Mouse (Mus musculus): ENCODE measurements around the gene Tut4. TPM values are rescaled to one million over a fixed set of nuclear protein-coding genes. Genes with fewer than 3 reads are reported as not detected.

The Tut4 gene
- 10 to 100 TPM; 42.2 to 42.6 TPM for total RNA-seq (2023)

DNA sequence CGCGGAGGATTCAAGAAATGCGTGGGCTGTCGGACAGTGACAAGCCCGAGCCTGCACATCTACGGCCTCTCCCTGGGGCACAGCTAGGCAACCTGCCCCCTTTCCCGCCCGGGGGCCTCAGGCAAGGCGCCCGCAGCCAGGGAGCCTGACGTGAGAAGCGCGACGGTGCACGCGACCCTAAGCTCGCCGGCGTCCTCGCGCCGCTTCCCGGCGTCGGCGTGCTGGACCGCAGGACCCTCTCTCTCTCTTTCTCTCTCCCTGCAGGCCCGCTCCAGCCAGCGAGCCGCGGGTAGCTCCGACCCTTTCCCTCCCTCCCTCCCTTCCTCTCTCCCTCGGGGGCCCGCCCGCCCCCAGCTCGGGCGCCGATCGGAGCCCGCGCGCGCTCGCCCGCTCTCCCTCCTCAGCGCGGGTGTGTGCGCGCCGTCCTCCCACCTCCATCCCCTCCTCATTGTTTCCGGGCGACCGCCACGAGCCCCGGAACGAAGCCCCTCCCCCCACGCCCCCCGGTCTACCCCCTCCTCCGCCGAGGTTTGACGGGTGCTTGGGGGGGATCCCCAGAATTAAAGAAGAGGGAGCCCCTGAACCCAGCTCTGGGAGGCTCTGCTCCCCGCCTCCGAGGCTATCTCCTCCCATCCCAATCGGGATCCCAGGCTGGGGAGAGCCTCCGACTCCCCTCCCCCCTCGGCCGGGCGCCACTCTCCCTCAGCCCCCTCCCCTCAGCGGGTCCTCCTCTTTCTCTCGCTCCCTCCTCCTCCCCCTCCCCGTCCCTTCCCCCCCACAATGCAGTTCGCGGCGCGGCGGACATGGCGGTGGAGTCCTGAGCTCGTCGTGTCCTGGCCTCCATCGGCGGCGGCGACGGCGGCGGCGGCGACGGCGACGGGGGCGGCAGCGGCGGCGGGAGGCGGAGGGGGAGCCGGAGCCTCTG is at the start of gene Tut4:
TSS of gene Tut4 (plus strand) at position 196 of the 925 bp plus-strand sequence.

DNA sequence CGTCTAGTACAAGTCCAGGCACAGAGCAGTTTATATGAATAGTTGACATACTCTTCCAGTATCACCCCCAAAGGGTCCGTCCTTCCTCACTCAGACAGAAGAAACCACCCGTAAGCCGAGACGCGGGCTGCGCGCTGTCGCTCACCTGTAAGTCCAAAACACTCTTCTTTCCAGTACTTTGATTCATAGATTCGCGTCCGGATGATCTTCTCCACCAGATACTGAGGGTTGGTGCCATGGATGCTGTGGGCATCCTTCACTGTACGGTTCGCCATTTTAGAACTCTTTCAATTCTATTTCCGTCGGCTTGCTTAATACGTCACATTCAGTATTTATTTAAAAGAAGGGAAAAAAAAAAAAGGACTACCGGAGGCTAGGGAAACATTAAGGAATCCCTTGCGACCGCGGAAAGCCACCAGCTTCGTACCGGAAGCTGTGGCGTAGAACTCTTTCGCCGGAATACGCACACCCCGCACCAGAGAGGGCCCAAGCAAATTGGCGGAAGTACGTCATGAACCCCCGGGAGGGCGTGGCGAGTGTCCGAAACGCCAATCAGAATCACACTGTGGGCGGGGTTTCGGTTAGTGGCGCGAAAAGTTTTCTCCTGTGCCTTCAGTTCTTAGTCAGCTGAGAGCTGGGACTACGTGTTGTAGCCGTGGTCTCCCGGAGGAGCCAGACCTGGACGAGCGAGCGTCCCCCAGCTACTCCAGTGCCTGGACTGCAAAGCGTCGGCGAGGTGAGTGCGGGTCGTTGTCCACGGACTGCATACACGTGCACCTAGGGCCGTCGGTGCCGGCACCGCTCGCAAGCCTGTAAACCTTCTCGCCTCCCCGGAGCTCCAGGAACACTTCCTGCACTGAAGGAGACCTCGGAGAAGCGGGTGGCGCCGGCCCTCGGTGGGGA is 119.9 kb downstream of the Tut4 start, which contains the start of the genes Prpf38a and Orc1:
TSS of gene Prpf38a (minus strand) at position 497 of the 903 bp plus-strand sequence.
TSS of gene Orc1 (plus strand) at position 584 of the 903 bp plus-strand sequence.

Other genes starting within 250 kb of the Tut4 start
- not detected for gene Zyg11a, start 241.4 kb upstream of the Tut4 start, total RNA-seq (2023)
- 10 to 100 TPM; 27.7 to 32.9 TPM for gene Zyg11b, start 158.3 kb upstream of the Tut4 start, total RNA-seq (2023)
- 1 to 10 TPM; 2.4 to 4.9 TPM for gene Coa7, start 131.3 kb upstream of the Tut4 start, total RNA-seq (2023)
- gene Shisal2a, start 76.1 kb upstream of the Tut4 start, total RNA-seq (2023): not detected
- under 1 TPM in 1 of 2 experiments, not detected in 1; 0.62 TPM for gene Gpx7, start 52.5 kb upstream of the Tut4 start, total RNA-seq (2023)
- gene Prpf38a, start 119.9 kb downstream of the Tut4 start, total RNA-seq (2023): 10 to 100 TPM; 24.5 to 29.2 TPM
- 1 to 10 TPM; 5.7 to 8.0 TPM for gene Orc1, start 120.0 kb downstream of the Tut4 start, total RNA-seq (2023)
- 10 to 100 TPM; 39.7 to 40.9 TPM for gene Cc2d1b, start 160.5 kb downstream of the Tut4 start, total RNA-seq (2023)